Mouse (Mus musculus) urinary bladder, postnatal 10 days (tissue): ENCODE measurements around the gene Ntpcr.

Source experiments
- DNase-seq: peaks from one replicate; pipeline ENCODE4 v3.0.0; 2022; ENCODE audit warnings: low spot score

The Ntpcr gene

GRCm38 (mm10) chr8:125729746-125730145 lies at the start of gene Ntpcr:
Gene Ntpcr, plus strand, starts transcription at chr8:125729963.
- DNase-seq = no peak

GRCm38 (mm10) chr8:125680851-125681408 lies 48.8 kb upstream of the Ntpcr start:
- DNase-seq = no peak

- no peak for DNase-seq
Measured at GRCm38 (mm10) chr8:125685216-125685760, 44.5 kb upstream of the Ntpcr start.

GRCm38 (mm10) chr8:125686221-125686865 lies 43.4 kb upstream of the Ntpcr start:
- DNase-seq = no peak

GRCm38 (mm10) chr8:125690166-125690915 lies 39.4 kb upstream of the Ntpcr start:
- no peak for DNase-seq

- DNase-seq = no peak
Measured at GRCm38 (mm10) chr8:125690961-125691360, 38.8 kb upstream of the Ntpcr start.

- no peak for DNase-seq
Measured at GRCm38 (mm10) chr8:125692447-125692846, 37.3 kb upstream of the Ntpcr start.

- no peak for DNase-seq
Measured at GRCm38 (mm10) chr8:125693197-125693596, 36.6 kb upstream of the Ntpcr start.

GRCm38 (mm10) chr8:125695951-125696350 lies 33.8 kb upstream of the Ntpcr start:
- DNase-seq = no peak

GRCm38 (mm10) chr8:125699391-125700025 lies 30.3 kb upstream of the Ntpcr start:
- no peak for DNase-seq

GRCm38 (mm10) chr8:125700407-125700806 lies 29.4 kb upstream of the Ntpcr start:
- DNase-seq = no peak

- DNase-seq = no peak
Measured at GRCm38 (mm10) chr8:125702868-125703473, 26.8 kb upstream of the Ntpcr start.

GRCm38 (mm10) chr8:125704434-125704833 lies 25.3 kb upstream of the Ntpcr start:
- no peak for DNase-seq

- no peak for DNase-seq
Measured at GRCm38 (mm10) chr8:125705816-125706215, 23.9 kb upstream of the Ntpcr start.

GRCm38 (mm10) chr8:125709171-125709570 lies 20.6 kb upstream of the Ntpcr start:
- no peak for DNase-seq

- DNase-seq = no peak
Measured at GRCm38 (mm10) chr8:125711514-125711913, 18.2 kb upstream of the Ntpcr start.

GRCm38 (mm10) chr8:125716211-125716610 lies 13.6 kb upstream of the Ntpcr start:
- no peak for DNase-seq

GRCm38 (mm10) chr8:125716613-125717012 lies 13.2 kb upstream of the Ntpcr start:
- no peak for DNase-seq

- DNase-seq = no peak
Measured at GRCm38 (mm10) chr8:125718914-125719313, 10.8 kb upstream of the Ntpcr start.

- DNase-seq = no peak
Measured at GRCm38 (mm10) chr8:125722675-125723074, 7.1 kb upstream of the Ntpcr start.

GRCm38 (mm10) chr8:125723437-125723836 lies 6.3 kb upstream of the Ntpcr start:
- no peak for DNase-seq
